Mouse (Mus musculus) small intestine, adult 2 months (tissue): Measurements from ENCODE around the gene Wdr1. TPM values are rescaled to one million over a fixed set of nuclear protein-coding genes. Genes with fewer than 3 reads are reported as not detected.

Experiments used
- H3K27ac ChIP-seq: fragments of 200-500 bp; 2 replicates; pipeline ENCODE4 v1.5.1; 2012; ENCODE audit warnings: low read depth, low read length, control low read depth, inconsistent platforms; ENCODE audit not compliant: insufficient read depth
- H3K27me3 ChIP-seq: fragments of 200-500 bp; 2 replicates; pipeline ENCODE4 v1.6.1; 2012; ENCODE audit warnings: mild to moderate bottlenecking, moderate library complexity, low read length, inconsistent platforms; ENCODE audit not compliant: control insufficient read depth, insufficient read depth
- H3K36me3 ChIP-seq: fragments of 200-500 bp; 2 replicates; pipeline ENCODE4 v1.6.1; 2012; ENCODE audit warnings: mild to moderate bottlenecking, low read length, control low read depth, inconsistent platforms; ENCODE audit not compliant: control insufficient read depth, insufficient read depth
- H3K4me1 ChIP-seq: fragments of 200-500 bp; 2 replicates; pipeline ENCODE4 v1.6.1; 2012; ENCODE audit warnings: low read length, inconsistent platforms, mixed read lengths; ENCODE audit not compliant: control insufficient read depth, insufficient read depth, insufficient read length
- H3K4me3 ChIP-seq: fragments of 200-500 bp; 2 replicates; pipeline ENCODE4 v1.5.1; 2012; ENCODE audit warnings: low read depth, mild to moderate bottlenecking, control low read depth, inconsistent platforms, low read length, moderate library complexity
- CTCF ChIP-seq: fragments of 200-500 bp; IDR thresholded peaks from 2 replicates; pipeline ENCODE4 v1.5.1; 2012; ENCODE audit warnings: low read depth, mild to moderate bottlenecking, control low read depth, inconsistent platforms, low read length, moderate library complexity, mixed read lengths; ENCODE audit not compliant: insufficient replicate concordance, insufficient read length; ENCODE audit errors: extremely low read depth
- POLR2A ChIP-seq: fragments of 200-500 bp; IDR thresholded peaks from 2 replicates; pipeline ENCODE4 v1.6.1; 2012; ENCODE audit warnings: low read depth, mild to moderate bottlenecking, control low read depth, inconsistent platforms, low read length, moderate library complexity
- WGBS: fragments of 180-500 bp; shearing (Covaris S2); methylation state at CpG from one replicate; pipeline ENCODE4 v1.1.7; 2018; 5-methylcytosine and 5-hydroxymethylcytosine counted together
- polyA plus RNA-seq: library from polyadenylated mRNA; depleted of rRNA; stranded (reverse); fragments of >200 nt; gene quantifications from 2 replicates; pipeline ENCODE4 v1.2.3, GENCODE M21; 2012

Gene Wdr1
- polyA plus RNA-seq, 1 experiment, result 223 TPM

DNA sequence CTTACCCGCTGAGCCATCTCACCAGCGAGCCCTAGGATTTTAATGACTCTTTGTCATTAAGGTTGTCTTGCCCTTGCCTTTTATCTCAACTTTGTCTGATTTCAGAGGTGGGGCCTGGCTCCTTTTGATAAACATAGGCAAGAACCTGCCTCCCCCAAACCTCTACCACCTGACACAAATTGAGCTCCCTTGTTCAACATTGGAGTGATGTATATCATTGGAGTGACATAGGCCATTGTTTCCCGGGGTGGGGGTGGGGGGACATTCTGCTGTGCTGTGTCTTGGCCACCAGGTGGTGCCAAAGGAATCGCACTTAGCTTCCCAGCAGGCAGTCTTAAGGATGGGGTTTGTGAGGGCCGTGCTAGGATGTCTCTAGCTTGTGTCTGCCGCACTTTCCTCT lies 17.7 kb upstream of the Wdr1 start:
- no peaks in the 10 kb centered on the region for H3K4me1 ChIP-seq
- WGBS, result 23% methylated on average over 6 of the region's 6 CpGs
- no peaks in the 10 kb centered on the region for H3K27me3 ChIP-seq
- H3K4me3 ChIP-seq, result no peak overlapping the region
- no peaks in the 10 kb centered on the region for H3K36me3 ChIP-seq
- TF ChIP-seq POLR2A (no peak), CTCF (peak; percentile 68; the same call in 1 of the 2 replicates)
- H3K27ac ChIP-seq, result no peak overlapping the region

DNA sequence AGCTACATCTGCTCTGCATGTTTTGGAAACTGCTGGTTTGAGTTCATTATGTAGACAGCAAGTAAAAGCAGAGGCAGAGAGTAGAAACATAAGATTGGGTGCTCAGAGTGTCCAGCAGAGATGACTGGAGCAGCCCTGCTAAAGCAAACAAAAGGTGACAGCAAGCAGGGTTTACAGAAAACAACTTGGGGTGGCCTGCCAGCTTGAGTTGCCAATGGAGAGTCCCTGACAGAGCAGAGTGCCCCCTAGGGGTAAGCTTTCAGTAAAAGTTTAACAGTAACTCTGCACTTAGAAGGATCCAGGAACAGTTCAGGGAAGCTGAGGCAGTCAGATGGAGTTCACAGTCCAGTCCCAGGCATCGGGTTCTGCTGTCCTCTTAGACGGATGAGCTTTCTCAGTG lies 7.9 kb upstream of the Wdr1 start:
- no peaks in the 10 kb centered on the region; the same call in 1 of the 2 replicates for H3K4me1 ChIP-seq
- 65% methylated on average over 2 of the region's 2 CpGs for WGBS
- no peaks in the 10 kb centered on the region for H3K27me3 ChIP-seq
- H3K36me3 ChIP-seq, result no peaks in the 10 kb centered on the region
- TF ChIP-seq POLR2A (no peak), CTCF (peak; percentile 34; the same call in 1 of the 2 replicates)
- H3K27ac ChIP-seq, result no peak overlapping the region
- no peak overlapping the region for H3K4me3 ChIP-seq

DNA sequence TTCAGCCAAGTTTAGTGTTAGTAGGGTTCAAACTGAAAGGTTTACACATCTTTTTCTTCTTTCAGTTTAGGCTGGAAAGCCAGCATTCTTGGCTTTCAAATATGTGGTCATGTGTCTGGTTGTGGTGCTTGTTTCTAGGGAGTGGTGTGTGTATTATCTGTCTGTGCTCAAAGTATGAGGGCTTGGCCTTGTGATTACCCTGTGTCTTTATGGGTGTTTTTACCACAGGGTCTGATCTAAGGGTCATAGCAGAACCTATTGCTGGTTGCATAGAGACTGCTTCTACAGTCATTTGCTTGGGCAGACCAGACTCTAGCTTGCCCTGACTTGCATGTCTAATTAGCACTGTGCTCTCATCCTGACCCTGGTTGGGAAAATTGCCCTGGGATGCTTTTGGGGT lies 5.6 kb upstream of the Wdr1 start:
- Histone ChIP-seq H3K27ac (no peak overlapping the region), H3K36me3 (no peaks in the 10 kb centered on the region), H3K27me3 (no peaks in the 10 kb centered on the region), H3K4me1 (no peaks in the 10 kb centered on the region; the same call in 1 of the 2 replicates), H3K4me3 (no peak overlapping the region)
- TF ChIP-seq POLR2A, result no peak
- TF ChIP-seq CTCF, result no peak

DNA sequence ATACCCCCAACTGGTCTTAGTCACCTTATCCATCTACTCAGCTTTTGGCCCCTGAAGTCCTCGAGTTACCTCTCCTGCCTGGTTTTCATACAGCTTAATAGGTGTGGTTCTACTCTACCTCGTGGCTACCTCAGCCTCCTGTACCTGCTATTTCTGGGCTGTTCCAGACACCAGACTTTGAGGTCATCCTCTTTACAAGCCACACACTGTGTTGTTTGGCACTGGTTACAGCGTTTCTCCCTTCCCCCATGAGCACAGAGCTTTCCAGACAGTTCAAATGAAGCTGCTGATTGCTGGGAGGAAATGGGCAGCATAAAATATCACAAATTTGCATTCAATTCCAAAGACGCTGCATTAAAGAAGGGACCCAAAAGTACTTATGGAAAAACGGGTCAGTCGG lies 1.8 kb upstream of the Wdr1 start:
- Histone ChIP-seq H3K36me3 (peaks cover 3% of the 10 kb centered on the region; the same call in 1 of the 2 replicates), H3K4me3 (no peak overlapping the region), H3K4me1 (peaks cover 4% of the 10 kb centered on the region; the same call in 1 of the 2 replicates), H3K27ac (no peak overlapping the region), H3K27me3 (no peaks in the 10 kb centered on the region)
- TF ChIP-seq POLR2A, result no peak
- no peak for TF ChIP-seq CTCF
- WGBS, result 71% methylated on average over 6 of the region's 6 CpGs

DNA sequence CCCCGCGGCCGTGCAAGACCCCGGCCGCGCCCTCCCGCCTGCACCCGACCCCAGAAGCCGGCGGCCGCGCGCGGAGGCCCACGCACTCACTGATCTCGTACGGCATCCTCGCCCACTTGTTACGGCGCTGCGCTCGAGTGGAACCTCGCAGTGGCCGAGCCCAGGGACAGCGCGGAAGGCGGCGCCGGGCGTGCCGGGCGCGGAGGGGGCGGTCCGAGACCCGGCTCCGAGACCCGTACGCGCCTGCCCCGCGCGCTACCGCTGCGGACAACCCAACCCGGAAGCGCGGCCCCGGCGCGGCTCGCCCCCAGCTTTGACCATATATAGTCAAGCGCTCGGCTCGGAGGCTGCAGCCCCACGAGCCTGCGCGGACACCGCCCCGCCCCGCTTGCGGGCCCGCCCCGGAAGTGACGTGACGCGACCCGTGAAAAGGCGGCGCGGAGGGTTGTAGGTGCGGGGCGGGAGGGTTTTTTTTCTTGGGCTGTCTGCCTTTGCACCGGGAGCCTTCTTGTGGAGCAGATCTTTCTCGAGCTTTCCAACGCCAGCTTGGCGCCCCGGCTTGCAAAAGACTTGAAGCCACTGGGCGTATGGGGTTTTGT lies 1.5 kb downstream of the Wdr1 start:
- Histone ChIP-seq H3K4me1 (peaks cover 22% of the 10 kb centered on the region; the same call in 1 of the 2 replicates), H3K27me3 (no peaks in the 10 kb centered on the region), H3K27ac (peak overlapping the region; percentile 99), H3K36me3 (peaks cover 33% of the 10 kb centered on the region), H3K4me3 (peak overlapping the region; percentile 74)
- TF ChIP-seq CTCF (no peak), POLR2A (peak; percentile 82)
- WGBS, result under 1% methylated on average over 77 of the region's 79 CpGs

DNA sequence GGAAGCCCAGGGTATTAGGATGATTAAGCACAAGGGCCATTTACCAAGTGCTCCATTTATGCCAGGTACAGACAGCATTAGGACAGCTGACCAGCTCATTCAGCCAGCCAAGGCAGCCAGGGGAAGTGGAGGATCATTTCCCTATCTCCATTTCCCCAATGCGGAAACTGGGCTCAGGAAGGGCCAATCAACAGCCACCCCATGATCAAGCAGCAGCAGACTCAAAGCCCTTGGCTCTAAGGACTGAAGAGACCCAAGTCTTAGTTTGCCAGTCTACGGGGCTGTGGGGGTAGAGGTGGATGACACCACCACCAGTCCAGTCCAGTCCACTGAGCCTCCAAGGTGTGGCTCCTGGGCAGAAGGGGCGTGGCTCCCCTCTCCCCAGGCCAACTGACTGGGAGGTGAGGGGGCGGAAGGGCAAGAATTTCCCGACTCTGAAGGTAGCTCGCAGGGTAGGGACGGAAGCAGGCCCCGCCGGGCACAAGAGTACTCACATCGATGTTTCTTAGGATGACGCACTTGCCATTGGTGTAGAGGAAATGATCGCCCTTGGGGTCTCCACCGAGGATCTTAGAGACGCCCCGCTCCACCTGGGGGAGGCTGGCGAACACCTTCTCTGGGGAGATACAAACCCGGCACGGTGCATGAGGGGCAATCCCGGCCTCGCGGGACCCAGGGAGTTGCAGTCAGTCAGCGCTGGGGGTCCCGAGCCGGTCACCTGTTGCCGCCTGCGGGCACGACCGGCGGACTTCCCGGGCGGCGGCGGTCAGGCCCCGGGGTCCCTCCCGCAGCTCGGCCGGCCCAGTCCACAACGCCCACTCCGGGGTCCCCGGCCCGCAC lies 2.2 kb downstream of the Wdr1 start:
- Histone ChIP-seq H3K27ac (peak overlapping the region; percentile 85), H3K36me3 (peaks cover 39% of the 10 kb centered on the region), H3K4me1 (peaks cover 23% of the 10 kb centered on the region; the same call in 1 of the 2 replicates), H3K27me3 (no peaks in the 10 kb centered on the region), H3K4me3 (peak overlapping the region; percentile 74)
- TF ChIP-seq CTCF (no peak), POLR2A (peak; percentile 65)
- WGBS, result under 1% methylated on average over 41 of the region's 41 CpGs

DNA sequence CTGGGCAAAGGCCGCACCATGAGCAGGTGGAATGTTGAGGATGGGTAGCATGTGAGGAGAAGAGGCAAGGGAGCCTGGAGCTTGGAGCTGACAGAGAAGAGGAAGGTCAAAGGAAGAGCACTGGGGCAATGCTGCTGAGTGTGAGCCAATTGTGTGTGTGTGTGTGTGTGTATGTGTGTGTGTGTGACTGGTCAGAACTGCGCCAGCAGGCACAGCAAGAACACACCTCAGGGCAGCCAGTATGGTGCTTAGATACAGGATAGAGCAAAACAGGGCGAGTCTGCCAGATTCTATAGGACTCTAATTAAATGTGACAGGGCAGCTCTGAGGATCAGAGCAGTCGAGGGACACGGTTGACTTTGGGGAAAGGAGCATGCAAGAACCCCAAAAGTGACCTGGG lies 4.2 kb downstream of the Wdr1 start:
- H3K27ac ChIP-seq, result no peak overlapping the region
- TF ChIP-seq POLR2A, result no peak
- TF ChIP-seq CTCF, result no peak
- WGBS, result 75% methylated on average over 5 of the region's 5 CpGs
- H3K36me3 ChIP-seq, result peaks cover 51% of the 10 kb centered on the region
- H3K27me3 ChIP-seq, result no peaks in the 10 kb centered on the region
- H3K4me1 ChIP-seq, result peaks cover 29% of the 10 kb centered on the region; the same call in 1 of the 2 replicates
- no peak overlapping the region for H3K4me3 ChIP-seq
